22 mouse cellular contexts compared by ENCODE assay signal in the genomic region with DNA sequence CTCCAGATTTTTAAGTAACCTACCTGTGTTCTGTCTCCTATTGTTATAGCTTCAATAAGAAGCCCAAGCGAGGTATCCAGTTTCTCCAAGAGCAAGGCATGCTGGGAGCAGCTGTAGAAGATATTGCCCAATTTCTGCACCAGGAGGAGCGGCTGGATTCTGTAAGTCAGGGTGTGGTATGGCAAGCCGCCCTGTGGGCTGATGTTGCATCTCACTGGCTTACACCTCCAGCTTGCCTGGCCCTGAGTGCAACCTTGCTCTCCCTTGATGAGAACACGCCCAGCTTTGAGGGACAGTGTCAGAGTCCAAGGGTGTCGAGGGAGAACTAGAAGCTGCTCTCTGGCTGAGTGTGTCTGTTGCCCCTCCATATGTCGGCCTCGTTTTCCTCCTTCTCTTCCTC. TPM values are rescaled to one million over a fixed set of nuclear protein-coding genes. Genes with fewer than 3 reads are reported as not detected.
DNase-seq lines count a peak whose midpoint lies in the region; ATAC-seq lines count a peak whose summit lies in the region.
"Had no signal": no experiment of that assay in that cellular context is flagged by ENCODE, and none has a peak within 500 bp of the region (broad histone marks: within the 10 kb centered on the region; RNA-seq: fewer than 3 reads in every experiment).

No protein-coding gene starts in this region.

- no peaks in the 10 kb centered on the region for H3K27me3 ChIP-seq in embryonic facial prominence, embryonic 14.5 days (replicated peaks; ENCODE audit: control insufficient read depth, insufficient read depth, low read length)
- no peaks in the 10 kb centered on the region for H3K27me3 ChIP-seq in embryonic facial prominence, embryonic 10.5 days (replicated peaks; ENCODE audit: low read depth, poor library complexity, severe bottlenecking)
- no peaks in the 10 kb centered on the region for H3K27me3 ChIP-seq in intestine, embryonic 16.5 days (replicated peaks; ENCODE audit: control insufficient read depth, insufficient read depth, low read length)
- no peaks in the 10 kb centered on the region for H3K27me3 ChIP-seq in forebrain, embryonic 10.5 days (ENCODE audit: poor library complexity, severe bottlenecking)
- H3K27me3 ChIP-seq in heart, embryonic 10.5 days (ENCODE audit: insufficient read depth, poor library complexity, severe bottlenecking): no peaks in the 10 kb centered on the region
- H3K27me3 ChIP-seq: heart, embryonic 13.5 days; hindbrain, embryonic 13.5 days; liver, embryonic 12.5 days; neural tube, embryonic 12.5 days had no signal

- DNase-seq in embryonic facial prominence, embryonic 14.5 days (ENCODE audit: low spot score): peak; percentile 38
- DNase-seq in embryonic facial prominence, embryonic 10.5 days (ENCODE audit: low spot score): no peak
- peak; percentile 14 for DNase-seq in urinary bladder, postnatal 14 days (ENCODE audit: low spot score)
- DNase-seq in urinary bladder, postnatal 10 days (ENCODE audit: low spot score): no peak
- no peak for DNase-seq in forebrain, embryonic 10.5 days (ENCODE audit: extremely low spot score, low spot score)
- DNase-seq in heart, embryonic 10.5 days (ENCODE audit: low spot score): no peak
- DNase-seq: cerebellum, adult 8-10 months; forebrain, postnatal 0 days; gastrocnemius, adult 2 months; kidney, postnatal 4 days; layer of hippocampus, adult 9-11 months; right cerebral cortex, adult 18-20 months; thymus, postnatal 25 days had no signal

- no peak overlapping the region for H3K4me2 ChIP-seq in embryonic facial prominence, embryonic 14.5 days (ENCODE audit: low read depth, low read length)
- H3K4me2 ChIP-seq in intestine, embryonic 16.5 days (ENCODE audit: low read depth, low read length): no peak overlapping the region
- H3K4me2 ChIP-seq: heart, embryonic 13.5 days; hindbrain, embryonic 13.5 days; liver, embryonic 12.5 days; midbrain, embryonic 11.5 days; neural tube, embryonic 12.5 days had no signal

- 77% methylated on average over 7 of the region's 7 CpGs for WGBS in embryonic facial prominence, embryonic 14.5 days
- 92% methylated on average over 7 of the region's 7 CpGs for WGBS in embryonic facial prominence, embryonic 10.5 days
- WGBS in intestine, embryonic 16.5 days: 71% methylated on average over 7 of the region's 7 CpGs
- whole genome bisulfite sequencing in forebrain, embryonic 10.5 days: 91% methylated on average over 7 of the region's 7 CpGs
- 87% methylated on average over 7 of the region's 7 CpGs for WGBS in heart, embryonic 10.5 days

- no peak overlapping the region for H3K9ac ChIP-seq in embryonic facial prominence, embryonic 14.5 days (ENCODE audit: low read depth, low read length)
- no peak overlapping the region for H3K9ac ChIP-seq in intestine, embryonic 16.5 days (ENCODE audit: low read depth, low read length)
- H3K9ac ChIP-seq: forebrain, postnatal 0 days; heart, embryonic 13.5 days; hindbrain, embryonic 13.5 days; liver, embryonic 12.5 days; neural tube, embryonic 12.5 days had no signal

- H3K4me3 ChIP-seq in embryonic facial prominence, embryonic 14.5 days (ENCODE audit: low read depth, low read length): no peak overlapping the region
- H3K4me3 ChIP-seq in embryonic facial prominence, embryonic 10.5 days: no peak overlapping the region
- no peak overlapping the region for H3K4me3 ChIP-seq in intestine, embryonic 16.5 days (ENCODE audit: low read length)
- no peak overlapping the region for H3K4me3 ChIP-seq in forebrain, embryonic 10.5 days
- no peak overlapping the region for H3K4me3 ChIP-seq in heart, embryonic 10.5 days
- H3K4me3 ChIP-seq: gastrocnemius, adult 2 months; heart, embryonic 13.5 days; hindbrain, embryonic 13.5 days; left cerebral cortex, adult 2 months; liver, embryonic 12.5 days; neural tube, embryonic 12.5 days had no signal

- no peak for ATAC-seq in embryonic facial prominence, embryonic 14.5 days (ENCODE audit: low read depth)
- ATAC-seq in intestine, embryonic 16.5 days: peak; percentile 86
- ATAC-seq: forebrain, postnatal 0 days; inflammation-experienced regulatory T-cells, adult 6 months; liver, embryonic 12.5 days had no signal

- H3K9me3 ChIP-seq in embryonic facial prominence, embryonic 14.5 days (ENCODE audit: control insufficient read depth, low read length): no peaks in the 10 kb centered on the region
- no peaks in the 10 kb centered on the region for H3K9me3 ChIP-seq in embryonic facial prominence, embryonic 10.5 days
- H3K9me3 ChIP-seq in intestine, embryonic 16.5 days (ENCODE audit: control insufficient read depth, low read length): no peaks in the 10 kb centered on the region
- no peaks in the 10 kb centered on the region for H3K9me3 ChIP-seq in forebrain, embryonic 10.5 days
- H3K9me3 ChIP-seq in heart, embryonic 10.5 days: no peaks in the 10 kb centered on the region
- H3K9me3 ChIP-seq: heart, embryonic 13.5 days; hindbrain, embryonic 13.5 days; liver, embryonic 12.5 days; neural tube, embryonic 12.5 days had no signal

- no peak overlapping the region for H3K27ac ChIP-seq in embryonic facial prominence, embryonic 14.5 days (replicated peaks; ENCODE audit: low read depth, low read length)
- H3K27ac ChIP-seq in embryonic facial prominence, embryonic 10.5 days (replicated peaks): no peak overlapping the region
- H3K27ac ChIP-seq in intestine, embryonic 16.5 days (ENCODE audit: low read length): no peak overlapping the region
- H3K27ac ChIP-seq in forebrain, embryonic 10.5 days: no peak overlapping the region
- H3K27ac ChIP-seq in heart, embryonic 10.5 days: no peak overlapping the region
- H3K27ac ChIP-seq: gastrocnemius, adult 2 months; heart, embryonic 13.5 days; hindbrain, embryonic 13.5 days; left cerebral cortex, adult 2 months; liver, embryonic 12.5 days; macrophage; neural tube, embryonic 12.5 days had no signal

- H3K4me1 ChIP-seq in embryonic facial prominence, embryonic 14.5 days (ENCODE audit: control insufficient read depth, insufficient read depth, low read length): no peaks in the 10 kb centered on the region
- no peaks in the 10 kb centered on the region for H3K4me1 ChIP-seq in embryonic facial prominence, embryonic 10.5 days
- H3K4me1 ChIP-seq in intestine, embryonic 16.5 days (ENCODE audit: control insufficient read depth, insufficient read depth, low read length): no peaks in the 10 kb centered on the region
- H3K4me1 ChIP-seq in forebrain, embryonic 10.5 days: no peaks in the 10 kb centered on the region
- H3K4me1 ChIP-seq in heart, embryonic 10.5 days: peaks cover 9% of the 10 kb centered on the region
- H3K4me1 ChIP-seq: hindbrain, embryonic 13.5 days; liver, embryonic 12.5 days; neural tube, embryonic 12.5 days had no signal

- H3K36me3 ChIP-seq in embryonic facial prominence, embryonic 14.5 days (ENCODE audit: control insufficient read depth, insufficient read depth, low read length): peaks cover 86% of the 10 kb centered on the region
- peaks cover 85% of the 10 kb centered on the region for H3K36me3 ChIP-seq in embryonic facial prominence, embryonic 10.5 days (replicated peaks)
- peaks cover 24% of the 10 kb centered on the region for H3K36me3 ChIP-seq in intestine, embryonic 16.5 days (ENCODE audit: control insufficient read depth, insufficient read depth, low read length)
- peaks cover 84% of the 10 kb centered on the region for H3K36me3 ChIP-seq in forebrain, embryonic 10.5 days (replicated peaks)
- peaks cover 94% of the 10 kb centered on the region for H3K36me3 ChIP-seq in heart, embryonic 10.5 days

RNA-seq across cellular contexts. Expression of a gene that starts 46.6 kb away (rescaled TPM):
- polyA plus RNA-seq in embryonic facial prominence, embryonic 14.5 days (2014; fragmentation: Nextera tagmentation; extraction: Ambion mirVana): 113 and 118 TPM in 2 replicates
- polyA plus RNA-seq in embryonic facial prominence, embryonic 10.5 days (2016; fragmentation: Nextera tagmentation; extraction: Ambion mirVana): 213 and 222 TPM in 2 replicates
- polyA plus RNA-seq in intestine, embryonic 16.5 days (2015; fragmentation: Nextera tagmentation; extraction: Ambion mirVana): 80.7 and 85.5 TPM in 2 replicates
- polyA plus RNA-seq in forebrain, embryonic 10.5 days (2016; fragmentation: Nextera tagmentation; extraction: Ambion mirVana): 226 and 242 TPM in 2 replicates
- polyA plus RNA-seq in heart, embryonic 10.5 days (2016; fragmentation: Nextera tagmentation; extraction: Ambion mirVana): 147 and 155 TPM in 2 replicates

RNA-seq across cellular contexts. Expression of a gene that starts 53.8 kb away (rescaled TPM):
- 7.1 and 7.2 TPM in 2 replicates for polyA plus RNA-seq in embryonic facial prominence, embryonic 14.5 days (2014; fragmentation: Nextera tagmentation; extraction: Ambion mirVana)
- 4.7 and 5.5 TPM in 2 replicates for polyA plus RNA-seq in embryonic facial prominence, embryonic 10.5 days (2016; fragmentation: Nextera tagmentation; extraction: Ambion mirVana)
- 6.1 and 8.4 TPM in 2 replicates for polyA plus RNA-seq in intestine, embryonic 16.5 days (2015; fragmentation: Nextera tagmentation; extraction: Ambion mirVana)
- 4.9 and 5.4 TPM in 2 replicates for polyA plus RNA-seq in forebrain, embryonic 10.5 days (2016; fragmentation: Nextera tagmentation; extraction: Ambion mirVana)
- polyA plus RNA-seq in heart, embryonic 10.5 days (2016; fragmentation: Nextera tagmentation; extraction: Ambion mirVana): 6.3 and 8.2 TPM in 2 replicates

Comparison
In these comparisons a context has a peak if more than half of its experiments do, and no peak if none do; other contexts are left out.
1. DNase-seq: peak in embryonic facial prominence, embryonic 14.5 days (single experiment) and urinary bladder, postnatal 14 days (single experiment); none in embryonic facial prominence, embryonic 10.5 days (single experiment), urinary bladder, postnatal 10 days (single experiment), forebrain, embryonic 10.5 days (single experiment) and heart, embryonic 10.5 days (single experiment).